Mouse (Mus musculus) neural tube, embryonic 10.5 days (tissue): ENCODE data around the gene Mier3.
A peak's percentile ranks its signal among the peaks of the same experiment; 100 is the strongest.

ENCODE experiments used
- DNase-seq: peaks from one replicate; pipeline ENCODE4 v3.0.0-alpha.2; 2017; ENCODE audit warnings: low spot score; ENCODE audit errors: extremely low spot score

Gene Mier3

GRCm38 (mm10) chr13:111680679-111681078 is at the start of gene Mier3:
Mier3 (plus strand) TSS chr13:111680979.
- DNase-seq = no peak

GRCm38 (mm10) chr13:111634163-111635160 is 46.3 kb upstream of the Mier3 start:
- no peak for DNase-seq

DNA sequence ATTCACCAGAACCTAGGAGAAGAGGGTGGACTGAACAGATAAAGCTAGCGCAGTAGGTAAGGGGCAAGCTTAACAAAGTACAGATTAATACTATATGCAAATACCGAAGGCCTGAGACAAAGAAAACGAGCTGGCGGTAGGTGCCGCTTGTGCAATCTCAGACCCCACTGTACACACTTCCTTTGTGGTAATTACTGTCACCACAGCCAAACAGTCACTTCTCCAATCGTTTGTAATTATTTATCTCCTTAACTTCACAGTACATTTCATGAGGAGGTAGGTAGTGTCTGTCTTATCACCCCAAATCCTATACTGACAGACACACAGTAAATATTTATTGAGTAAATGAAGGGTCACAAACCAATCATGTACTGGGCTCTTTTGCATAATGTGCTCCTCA is 40.5 kb upstream of the Mier3 start:
- DNase-seq = no peak

GRCm38 (mm10) chr13:111643636-111644035 is 37.1 kb upstream of the Mier3 start:
- no peak for DNase-seq

- DNase-seq = no peak
Measured at GRCm38 (mm10) chr13:111646204-111646603, 34.6 kb upstream of the Mier3 start.

DNA sequence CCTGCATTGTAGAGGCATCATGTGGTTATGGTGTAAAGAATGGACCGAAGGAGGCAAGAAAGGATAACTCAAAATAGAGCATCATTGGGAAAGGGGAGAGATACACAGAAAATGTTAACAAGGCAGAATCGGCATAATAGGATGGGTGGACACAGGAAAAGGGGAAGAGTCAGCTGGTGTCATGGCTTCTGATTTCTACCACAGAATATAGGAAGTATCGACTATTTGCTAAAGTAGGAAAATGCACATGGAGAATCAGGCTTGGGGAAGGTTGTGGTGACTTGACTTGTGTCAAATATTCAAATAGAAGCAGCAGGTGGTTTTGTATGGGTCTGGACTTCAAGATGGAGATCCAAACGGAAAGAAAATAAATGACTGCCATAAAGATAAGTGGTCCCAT is 33.5 kb upstream of the Mier3 start:
- DNase-seq = no peak

- DNase-seq = no peak
Measured at GRCm38 (mm10) chr13:111651020-111651419, 29.8 kb upstream of the Mier3 start.

DNA sequence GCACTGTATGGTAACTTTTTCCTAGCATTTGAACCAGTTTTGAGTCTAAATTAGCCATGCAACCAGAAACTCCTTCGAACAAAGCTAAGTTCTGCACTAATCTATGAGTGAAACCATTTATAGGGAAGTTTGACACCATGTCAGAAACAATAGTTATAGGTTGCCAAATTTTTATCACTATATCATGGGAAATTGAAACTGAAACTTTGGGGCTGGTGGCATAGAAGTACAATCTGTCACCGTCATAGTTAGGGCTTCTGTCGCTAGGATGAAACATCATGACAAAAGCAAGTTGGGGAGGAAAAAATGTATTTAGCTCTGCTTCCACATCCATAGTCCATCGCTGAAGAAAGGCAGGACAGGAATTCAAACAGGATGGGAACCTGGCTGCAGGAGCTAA is 25.5 kb upstream of the Mier3 start:
- no peak for DNase-seq

DNA sequence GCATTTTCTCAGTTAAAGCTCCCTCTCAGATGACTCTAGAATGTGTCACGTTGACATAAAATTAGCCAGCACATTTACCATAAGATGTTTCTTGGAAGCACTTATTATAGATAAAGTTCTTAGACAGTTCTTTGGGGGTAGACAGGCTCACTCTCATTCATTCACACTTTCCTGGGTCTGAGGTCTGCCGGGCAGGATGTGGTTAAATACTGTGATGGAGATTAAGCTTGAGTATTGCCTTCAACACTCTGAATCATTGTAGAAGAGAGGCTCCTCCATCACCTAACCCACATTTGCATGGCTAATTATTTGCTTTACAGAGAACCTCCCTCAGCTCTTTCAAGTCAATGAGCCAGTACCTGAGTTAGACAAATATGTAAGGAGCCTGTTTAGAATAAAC is 24.9 kb upstream of the Mier3 start:
- no peak for DNase-seq

DNA sequence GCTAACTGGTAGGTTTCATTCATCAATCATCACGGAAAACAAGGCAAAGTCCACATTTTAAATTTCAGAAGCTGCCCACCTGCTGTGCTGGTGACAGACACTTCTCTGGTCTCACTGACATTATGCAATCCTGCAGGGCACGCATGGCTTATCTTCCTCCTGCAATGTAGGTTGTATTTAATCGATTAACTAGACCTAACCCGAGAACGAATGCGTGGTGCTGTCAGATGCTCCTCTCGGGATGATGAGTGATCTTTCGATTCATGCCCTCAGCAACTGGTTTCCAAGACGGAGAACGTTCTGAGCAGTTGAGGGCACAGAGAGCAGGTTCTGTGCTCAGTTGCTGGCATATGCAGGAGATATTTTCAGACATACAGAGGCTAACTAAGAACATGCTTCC is 24.5 kb upstream of the Mier3 start:
- no peak for DNase-seq

DNA sequence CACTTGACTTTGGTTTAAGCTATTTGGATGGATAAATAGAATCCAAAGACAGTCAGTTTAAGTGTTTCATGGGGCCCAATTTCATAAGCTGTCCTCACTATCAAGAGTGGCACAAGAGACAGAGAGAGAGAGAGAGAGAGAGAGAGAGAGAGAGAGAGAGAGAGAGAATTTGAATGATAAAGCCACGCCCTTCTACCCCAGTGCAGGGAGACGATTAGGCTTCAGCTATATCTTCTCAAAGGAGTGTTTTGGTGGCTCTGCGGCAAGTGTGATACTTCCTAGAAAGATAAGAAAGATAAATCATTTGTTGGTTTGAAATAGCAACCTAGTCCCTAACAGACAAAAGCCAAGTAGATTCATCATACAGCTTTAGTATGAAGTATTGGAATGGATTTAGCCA is 24.0 kb upstream of the Mier3 start:
- DNase-seq = no peak

GRCm38 (mm10) chr13:111658501-111659280 is 22.1 kb upstream of the Mier3 start:
- DNase-seq = no peak

DNA sequence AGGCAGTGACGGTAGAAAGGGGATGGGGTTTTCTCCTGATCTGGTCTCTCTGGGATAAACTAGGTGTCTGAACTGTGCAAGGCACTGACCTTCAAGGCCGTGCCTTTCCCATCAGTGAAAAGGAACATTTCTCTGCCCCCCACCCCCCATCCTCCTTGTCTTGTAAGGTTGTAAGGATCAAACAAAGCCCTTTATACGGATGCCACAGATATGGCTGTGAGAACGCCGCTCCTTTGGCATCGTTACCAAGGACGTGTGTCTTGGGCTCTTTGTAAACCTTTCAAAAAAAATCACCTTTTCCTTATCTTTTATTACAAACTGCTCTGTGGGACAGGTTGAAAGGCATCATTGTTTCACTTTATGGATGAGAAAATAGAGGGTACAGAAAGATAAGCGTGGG is 21.3 kb upstream of the Mier3 start:
- DNase-seq = no peak

DNA sequence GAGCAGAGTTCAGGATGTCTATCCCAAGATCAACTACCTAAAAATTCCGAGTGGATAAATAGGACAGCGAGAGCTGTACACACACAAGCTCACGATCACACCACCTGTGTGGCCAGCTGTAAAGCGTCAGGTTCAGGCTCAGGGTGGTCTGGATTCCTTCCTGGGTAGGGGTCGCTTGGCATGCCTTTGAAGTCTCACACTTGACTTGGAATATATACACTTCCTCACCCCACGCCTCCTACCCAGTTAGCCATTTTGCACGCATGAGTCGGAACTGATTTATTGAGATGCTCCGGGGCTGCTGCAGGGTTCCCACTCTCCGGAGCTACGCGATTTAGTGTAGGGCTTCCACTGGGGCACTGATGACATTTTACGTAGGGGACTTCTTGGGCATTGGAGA is 20.7 kb upstream of the Mier3 start:
- DNase-seq = peak; percentile 31

DNA sequence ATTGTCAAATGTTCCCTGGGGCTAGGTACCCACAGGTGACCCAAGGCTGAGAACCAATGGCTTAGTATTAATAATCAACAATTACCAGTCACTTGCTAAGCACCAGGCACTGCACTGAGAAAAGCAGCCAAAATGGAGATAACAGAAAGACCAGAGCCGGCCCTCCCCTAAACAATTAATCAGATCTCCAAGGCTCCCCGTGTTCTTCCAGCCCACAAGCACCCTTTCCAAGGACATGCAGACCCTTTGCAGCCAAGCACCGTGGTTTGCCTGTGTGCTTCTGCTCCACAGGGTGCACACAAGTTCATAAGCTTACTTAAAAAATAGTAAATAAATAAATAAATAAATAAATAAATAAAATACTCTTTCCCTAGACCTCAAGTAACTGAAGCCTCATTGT is 20.2 kb upstream of the Mier3 start:
- peak; percentile 16 for DNase-seq

- DNase-seq = no peak
Measured at GRCm38 (mm10) chr13:111668016-111668415, 12.8 kb upstream of the Mier3 start.

DNA sequence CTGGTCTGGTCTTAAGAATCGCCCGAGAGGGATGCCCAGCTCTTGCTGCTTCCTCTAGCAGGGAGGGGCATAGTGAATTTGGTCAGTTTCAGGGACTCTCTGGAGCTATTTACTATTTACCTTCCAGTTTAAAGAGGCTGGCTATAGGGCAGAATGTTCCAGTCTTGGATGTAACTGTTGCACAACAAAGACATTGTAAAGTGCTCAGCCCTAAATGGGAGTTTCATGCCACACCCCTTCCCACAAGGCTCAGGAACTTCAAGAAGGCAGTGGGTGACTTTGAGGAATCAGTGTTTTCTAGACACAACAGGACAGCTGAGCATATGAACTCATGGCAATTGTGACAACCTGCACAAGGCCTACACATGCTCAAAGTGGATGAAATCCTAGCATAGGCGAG is 3.9 kb upstream of the Mier3 start:
- no peak for DNase-seq

DNA sequence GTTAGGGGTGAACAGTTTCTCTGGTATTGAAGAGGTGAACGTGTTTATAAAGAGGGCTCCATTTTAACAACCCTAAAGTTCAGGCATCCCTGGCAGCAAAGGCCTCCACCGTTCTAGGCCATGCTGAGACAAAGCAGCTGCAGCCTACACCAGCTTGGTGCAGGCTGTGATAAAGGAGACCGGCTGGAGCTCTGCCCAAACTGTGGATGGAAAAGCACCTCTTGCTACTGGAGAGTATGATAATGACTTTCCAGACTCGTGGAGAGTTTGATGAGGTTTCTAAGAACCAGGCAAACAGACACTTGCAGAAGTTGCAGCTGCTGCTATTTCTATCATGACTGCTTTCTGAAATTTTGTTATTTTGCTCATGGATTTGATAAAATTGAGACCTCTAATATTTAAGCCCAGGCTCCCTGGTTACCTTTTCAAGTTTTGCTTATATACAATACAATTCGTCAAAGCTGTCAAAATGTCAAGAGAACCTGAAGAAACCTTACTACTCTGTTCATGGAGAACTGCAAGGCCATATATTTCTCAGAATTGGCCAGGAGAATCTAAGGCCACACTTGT is 3.4 kb downstream of the Mier3 start:
- no peak for DNase-seq

- DNase-seq = peak; percentile 90
Measured at GRCm38 (mm10) chr13:111685751-111686462, 5.1 kb downstream of the Mier3 start.

DNA sequence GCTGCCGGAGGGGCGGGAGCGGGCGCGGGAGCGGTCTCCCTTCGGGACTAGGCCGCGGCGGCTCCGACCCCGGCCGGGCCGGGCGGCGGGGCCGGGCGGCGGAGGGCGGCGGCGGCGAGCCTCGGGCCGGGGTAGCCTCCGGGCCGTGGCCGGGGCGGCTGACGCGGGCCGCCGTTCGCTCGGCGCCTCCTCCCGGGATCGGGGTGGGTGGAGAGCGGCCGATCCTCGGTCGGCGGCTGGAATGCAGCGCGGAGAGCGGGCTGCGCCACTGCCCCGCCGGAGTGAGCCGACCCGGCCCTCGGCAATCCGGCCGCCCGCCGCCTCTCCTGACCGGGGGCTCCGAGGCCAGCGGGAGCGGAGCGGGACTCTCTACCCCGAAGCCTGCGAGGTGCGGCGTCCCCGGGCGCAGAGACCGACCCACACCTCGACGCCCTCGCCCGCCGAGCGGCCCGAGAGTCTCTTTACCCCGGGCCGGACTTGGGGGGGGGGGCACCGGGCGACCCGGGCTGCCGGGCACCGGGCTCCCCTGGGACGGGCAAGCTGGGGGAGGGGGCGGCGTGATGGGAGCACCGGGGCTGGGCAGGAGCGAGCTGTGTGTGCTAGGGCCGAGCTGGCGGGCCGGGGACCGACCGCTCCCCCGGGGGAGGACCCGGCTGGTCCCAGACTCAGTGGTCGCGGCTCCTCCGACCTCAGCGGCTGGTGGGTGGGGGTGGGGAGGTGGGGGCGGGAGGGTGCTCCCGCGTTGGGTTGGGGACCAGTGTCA is 5.9 kb downstream of the Mier3 start:
- peak; percentile 75 for DNase-seq
